Mouse (Mus musculus): Measurements from ENCODE around the gene Atrn. TPM values are rescaled to one million over a fixed set of nuclear protein-coding genes. Genes with fewer than 3 reads are reported as not detected.

The Atrn gene
- total RNA-seq, 2 experiments from 2014 or later, result 24.3 to 25.5 TPM

- no peak for DNase-seq (ENCODE audit: low spot score in 2 of 2)
These were observed 131.9 kb downstream of the Atrn start for GRCm38 (mm10) chr2:131038197-131038596.

- no peak for DNase-seq (ENCODE audit: low spot score in 2 of 2)
These were observed 132.4 kb downstream of the Atrn start for GRCm38 (mm10) chr2:131038675-131039074.

DNA sequence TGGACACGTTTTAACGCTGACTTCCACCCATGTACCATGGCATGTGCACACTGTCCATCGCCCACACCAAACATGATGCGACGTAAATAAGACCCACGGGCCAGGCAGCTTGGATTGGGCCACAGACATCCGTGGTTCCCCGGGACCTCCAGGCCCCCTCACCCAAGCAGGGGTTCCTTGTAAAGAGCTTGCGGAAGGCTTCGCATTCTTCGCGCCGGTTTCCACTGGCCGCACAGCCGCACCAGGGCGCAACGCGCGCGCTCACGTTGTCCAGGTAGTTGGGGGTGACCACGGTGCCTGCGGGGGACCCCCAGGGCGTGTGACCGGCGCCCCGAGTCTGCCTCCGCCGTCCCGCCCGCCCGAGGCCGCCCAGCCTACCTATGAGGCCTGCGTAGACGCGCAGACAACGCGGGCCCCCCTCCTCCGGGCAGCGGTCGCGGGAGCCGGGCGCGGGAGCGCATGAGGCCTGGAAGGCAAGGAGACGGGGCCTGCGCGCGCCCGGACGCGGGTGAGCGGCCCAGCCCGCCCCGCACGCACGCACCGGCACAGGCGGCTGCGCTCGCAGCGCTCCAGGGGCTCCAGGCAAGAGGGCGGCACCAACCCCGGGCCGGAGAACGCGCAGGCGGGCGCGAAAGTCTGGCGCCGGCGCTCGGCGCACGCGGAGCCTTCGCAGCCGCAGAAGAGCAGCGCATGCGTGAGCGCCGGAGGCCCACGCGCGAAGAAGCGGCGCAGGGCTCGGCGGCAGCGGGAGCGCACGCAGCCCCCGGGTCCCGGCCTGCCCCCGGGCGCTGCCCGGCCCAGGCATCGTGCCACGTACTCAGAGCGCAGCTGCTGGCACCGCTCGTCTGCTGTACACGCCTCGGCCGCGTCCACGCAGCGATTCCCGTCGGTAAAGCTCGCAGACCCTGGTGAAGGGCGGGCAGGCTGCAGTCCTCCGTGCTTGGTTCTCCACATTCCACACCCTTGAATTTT is 134.8 kb downstream of the Atrn start:
- DNase-seq (ENCODE audit: low spot score in 2 of 2), result peak in 1 of 2 experiments; percentile 47

DNA sequence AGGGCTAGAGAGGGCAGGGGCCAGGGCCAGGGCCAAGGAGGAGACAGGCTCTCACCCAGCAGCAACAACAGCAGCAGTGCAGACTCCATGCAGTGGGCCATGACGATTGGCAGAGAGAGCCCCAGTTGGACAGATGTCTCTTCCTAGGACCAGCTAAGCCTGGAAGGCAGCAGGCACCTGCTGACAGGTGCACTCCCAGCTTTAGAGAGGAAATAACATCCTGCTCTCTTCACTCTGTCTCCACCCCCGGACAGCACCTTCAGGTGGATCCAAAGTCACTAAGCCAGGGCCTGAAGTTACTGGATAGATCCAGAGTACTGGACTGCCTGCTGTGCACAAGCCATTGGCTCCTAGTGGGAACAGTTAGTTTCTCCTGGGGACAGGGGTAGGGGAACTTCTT is 136.7 kb downstream of the Atrn start, which contains the start of gene Gfra4:
Gene Gfra4 (minus strand): TSS at position 101 of the 400 bp plus-strand sequence.
- no peak for DNase-seq (ENCODE audit: low spot score in 2 of 2)

- no peak for DNase-seq (ENCODE audit: low spot score in 2 of 2)
These were observed 138.1 kb downstream of the Atrn start for GRCm38 (mm10) chr2:131044354-131044852.

DNA sequence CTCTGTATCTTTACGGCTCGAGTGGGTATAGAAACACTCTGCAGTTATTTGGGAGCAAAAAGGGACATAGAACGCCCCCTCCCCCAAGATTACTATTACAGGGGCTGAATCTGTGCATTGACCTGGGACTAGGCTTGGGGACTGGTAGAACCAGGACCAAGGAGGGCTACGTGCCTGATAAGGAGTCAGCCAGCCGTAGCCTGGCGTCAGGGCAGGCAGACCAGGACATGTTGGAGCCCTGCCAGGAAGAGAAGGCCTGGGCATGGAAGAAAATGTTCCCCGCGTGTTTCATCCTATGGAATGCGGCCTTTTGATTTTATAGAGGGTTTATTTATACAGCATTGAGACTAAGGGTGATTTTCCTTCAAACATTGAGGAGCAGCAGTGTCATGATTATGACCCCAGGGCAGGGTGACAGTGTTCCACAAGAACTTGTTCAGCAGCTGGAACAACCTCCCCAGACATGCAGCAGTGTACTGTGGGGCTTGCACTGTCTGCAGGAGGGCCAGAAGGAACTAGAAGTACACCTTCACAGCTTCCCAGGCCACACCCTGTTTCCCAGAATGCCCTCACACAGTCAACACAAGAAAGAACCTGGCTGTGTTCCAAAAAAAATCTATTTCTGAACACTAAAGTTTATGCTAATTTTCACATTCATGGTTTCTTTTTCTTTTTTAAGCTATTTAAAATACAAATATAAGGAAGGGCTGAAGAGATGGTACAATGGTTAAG is 138.9 kb downstream of the Atrn start:
- no peak for DNase-seq (ENCODE audit: low spot score in 2 of 2)

- DNase-seq (ENCODE audit: low spot score in 2 of 2), result no peak
These were observed 139.7 kb downstream of the Atrn start for GRCm38 (mm10) chr2:131046025-131046424.

GRCm38 (mm10) chr2:131052043-131052442 is 145.7 kb downstream of the Atrn start:
- DNase-seq (ENCODE audit: low spot score in 2 of 2), result no peak

- DNase-seq (ENCODE audit: low spot score in 2 of 2), result no peak
These were observed 146.6 kb downstream of the Atrn start for GRCm38 (mm10) chr2:131052862-131053418.

GRCm38 (mm10) chr2:131053851-131054645 is 147.8 kb downstream of the Atrn start:
- DNase-seq (ENCODE audit: low spot score in 2 of 2), result peak in 1 of 2 experiments; percentile 10

GRCm38 (mm10) chr2:131054646-131055264 is 148.5 kb downstream of the Atrn start:
- no peak for DNase-seq (ENCODE audit: low spot score in 2 of 2)

- DNase-seq (ENCODE audit: low spot score in 2 of 2), result peak in 1 of 2 experiments; percentile 65
These were observed 149.3 kb downstream of the Atrn start for GRCm38 (mm10) chr2:131055631-131056030.

DNA sequence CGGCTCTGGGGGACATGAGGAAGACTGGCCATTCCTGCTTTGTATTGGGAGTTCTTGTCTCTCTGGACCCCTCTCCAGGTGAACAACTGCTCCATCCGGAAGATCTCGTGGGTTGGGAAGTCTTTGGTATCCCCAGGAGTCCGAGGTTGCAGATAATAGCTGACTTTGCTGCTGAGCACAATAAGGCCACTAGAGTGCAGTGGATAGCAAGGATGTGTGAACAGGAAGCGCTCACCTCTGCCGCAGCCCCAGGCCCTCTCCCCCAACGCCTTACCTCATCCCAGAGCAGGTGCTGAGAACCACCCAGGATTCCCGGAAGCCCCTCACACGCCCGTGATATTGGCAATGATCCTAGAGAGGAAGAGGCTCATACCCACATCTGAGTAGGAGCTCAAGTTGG is 149.9 kb downstream of the Atrn start:
- DNase-seq (ENCODE audit: low spot score in 2 of 2), result no peak

GRCm38 (mm10) chr2:131058672-131059071 is 152.4 kb downstream of the Atrn start:
- DNase-seq (ENCODE audit: low spot score in 2 of 2), result no peak

DNA sequence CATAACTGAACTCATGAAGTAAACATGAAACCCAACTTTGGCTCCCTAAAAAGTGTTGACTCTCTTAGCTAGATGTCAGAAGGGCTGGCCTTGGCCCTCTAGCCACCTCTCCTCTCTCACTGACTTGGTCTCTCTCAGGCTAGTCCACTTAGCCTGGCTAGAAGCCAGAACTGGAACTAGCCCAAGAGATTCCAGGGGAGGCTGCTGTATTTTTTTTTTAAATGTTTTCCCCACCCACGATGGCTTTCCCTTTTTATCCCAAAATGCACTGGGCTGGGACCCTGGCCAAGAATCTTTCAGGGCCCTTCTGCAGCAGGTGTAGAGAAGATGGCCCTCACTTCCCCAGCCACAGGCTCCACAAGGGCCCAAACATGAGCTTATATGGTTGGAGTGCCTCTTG is 153.1 kb downstream of the Atrn start:
- DNase-seq (ENCODE audit: low spot score in 2 of 2), result peak; percentile 68 to 88

GRCm38 (mm10) chr2:131059781-131060540 is 153.7 kb downstream of the Atrn start:
- DNase-seq (ENCODE audit: low spot score in 2 of 2), result peak in 1 of 2 experiments; percentile 68

- DNase-seq (ENCODE audit: low spot score in 2 of 2), result no peak
These were observed 154.5 kb downstream of the Atrn start for GRCm38 (mm10) chr2:131060784-131061183.

DNA sequence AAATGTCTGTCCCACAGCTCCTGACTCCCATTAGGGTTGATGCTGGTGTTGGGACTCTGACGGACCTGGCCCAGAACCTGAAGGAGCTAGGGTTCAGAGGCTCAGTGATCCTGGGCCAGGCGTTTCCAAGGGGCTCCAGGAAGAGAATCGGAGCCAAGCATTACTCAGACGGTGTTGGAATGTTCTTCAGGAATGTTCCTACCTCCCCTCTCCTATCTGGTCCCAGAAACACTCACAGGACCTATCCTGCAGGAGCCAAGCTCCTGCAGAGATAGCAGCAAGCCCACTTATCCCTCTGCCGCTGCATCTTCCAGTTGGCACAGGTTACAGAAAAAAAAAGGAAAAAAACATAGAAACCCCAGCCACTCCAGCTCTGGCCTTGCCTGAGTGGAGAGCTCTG is 155.3 kb downstream of the Atrn start:
- DNase-seq (ENCODE audit: low spot score in 2 of 2), result no peak

DNA sequence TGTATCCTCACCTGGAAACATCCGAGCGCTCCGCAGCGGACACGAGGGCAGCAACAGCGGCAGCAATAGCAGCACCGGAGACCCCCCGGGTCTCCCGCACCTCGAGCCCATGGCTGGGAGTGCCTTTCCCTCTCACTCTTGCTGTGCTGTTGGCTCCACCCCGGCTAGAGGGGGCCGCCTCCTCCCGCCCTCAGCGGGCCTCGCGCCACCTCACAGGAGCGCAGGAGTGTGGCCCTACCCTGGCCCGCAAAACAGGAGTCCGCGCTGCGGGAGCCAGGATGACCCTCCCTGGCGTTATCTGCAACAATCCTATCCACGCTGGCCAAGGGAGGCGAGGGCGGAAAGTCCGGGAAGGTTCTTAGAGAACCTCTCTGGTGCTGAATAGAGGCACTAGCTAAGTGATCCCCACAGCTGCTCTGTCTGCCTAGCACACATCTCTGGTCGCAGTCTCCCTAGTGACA is 157.1 kb downstream of the Atrn start, which contains the start of gene Adam33:
Gene Adam33 (minus strand): TSS at position 411 of the 461 bp plus-strand sequence.
- DNase-seq (ENCODE audit: low spot score in 2 of 2), result peak in 1 of 2 experiments; percentile 53

All from gastrocnemius, postnatal 4 days (tissue).